Mouse (Mus musculus): ENCODE results near the gene Gm13023.

DNA sequence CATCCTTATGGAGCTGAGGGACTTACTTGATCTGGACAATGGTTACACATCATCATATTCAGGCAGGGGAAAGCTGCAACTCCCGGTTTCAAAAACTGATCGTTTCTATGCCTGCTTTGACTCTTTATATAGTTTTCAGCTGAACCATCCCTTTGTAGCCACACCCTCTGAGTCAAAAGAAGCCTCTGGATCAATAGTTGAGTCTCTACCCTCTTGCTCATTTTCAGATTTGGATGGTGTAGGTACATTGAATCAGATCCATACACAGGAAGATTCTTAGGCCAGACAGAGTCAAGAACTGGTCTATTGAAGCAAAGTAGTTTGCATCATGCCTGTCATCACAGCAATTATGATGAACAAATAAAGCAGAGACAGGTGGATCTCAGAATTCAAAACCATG is 26.8 kb downstream of the Gm13023 start, which contains the start of gene Gm13084:
- TF ChIP-seq CTCF (IDR thresholded peaks at IDR 0.05; ENCODE audit: extremely low read depth, insufficient read depth, insufficient read length, insufficient replicate concordance) (no peak), POLR2A (IDR thresholded peaks at IDR 0.05; ENCODE audit: low read depth, low read length) (no peak)
